Mouse (Mus musculus) lung, postnatal 0 days (tissue): ENCODE measurements at regions not wholly inside any gene's neighbourhood (a gene's known extent, or its start where the extent isn't known, plus 50 kb on each side); places are given as distances from the start of the nearest gene placed in this dataset.

Experiments used
- ATAC-seq: fragments of 200-750 bp; cut with Nextera tagmentation; 2 replicates; pipeline ENCODE4 v1.8.0; 2017; ENCODE audit warnings: moderate library complexity
- DNase-seq: peaks from one replicate; pipeline ENCODE4 v3.0.0-alpha.2; 2016; ENCODE audit warnings: low spot score
- H3K27ac ChIP-seq: fragments of 300-500 bp; sonication (generic); 2 replicates; pipeline ENCODE4 v1.5.1; 2014; ENCODE audit warnings: antibody characterized with exemption, mild to moderate bottlenecking, low read length, mixed read lengths
- H3K27me3 ChIP-seq: fragments of 300-500 bp; sonication (generic); replicated peaks from 2 replicates; pipeline ENCODE4 v1.6.1; 2014; ENCODE audit warnings: low read length, mixed read lengths; ENCODE audit not compliant: insufficient read depth
- H3K36me3 ChIP-seq: fragments of 300-500 bp; sonication (generic); 2 replicates; pipeline ENCODE4 v1.6.1; 2014; ENCODE audit warnings: low read length, mixed read lengths; ENCODE audit not compliant: insufficient read depth
- H3K4me1 ChIP-seq: fragments of 300-500 bp; sonication (generic); 2 replicates; pipeline ENCODE4 v1.6.1; 2014; ENCODE audit warnings: antibody characterized with exemption, low read depth, low read length, mixed read lengths; ENCODE audit not compliant: insufficient read depth
- H3K4me2 ChIP-seq: fragments of 300-500 bp; sonication (generic); replicated peaks from 2 replicates; pipeline ENCODE4 v1.6.1; 2014; ENCODE audit warnings: low read depth, mild to moderate bottlenecking, low read length, moderate library complexity, mixed read lengths
- H3K4me3 ChIP-seq: fragments of 300-500 bp; sonication (generic); 2 replicates; pipeline ENCODE4 v1.5.1; 2014; ENCODE audit warnings: low read depth, low read length
- H3K9ac ChIP-seq: fragments of 300-500 bp; sonication (generic); replicated peaks from 2 replicates; pipeline ENCODE4 v1.6.1; 2014; ENCODE audit warnings: low read depth, mild to moderate bottlenecking
- H3K9me3 ChIP-seq: fragments of 300-500 bp; sonication (generic); 2 replicates; pipeline ENCODE4 v1.6.1; 2016; ENCODE audit warnings: low read length, mixed read lengths
- CTCF ChIP-seq: IDR thresholded peaks from 2 replicates; pipeline ENCODE4 v1.5.1; 2016; ENCODE audit warnings: antibody characterized with exemption, mild to moderate bottlenecking
- EP300 ChIP-seq: IDR thresholded peaks from 2 replicates; pipeline ENCODE4 v1.6.1; 2016; ENCODE audit warnings: antibody characterized with exemption, mild to moderate bottlenecking, control low read depth
- WGBS: fragments of 180-500 bp; shearing (Covaris S2); extraction: QIAGEN DNeasy Blood & Tissue Kit; methylation state at CpG from one replicate; pipeline ENCODE4 v1.1.7; 2014; 5-methylcytosine and 5-hydroxymethylcytosine counted together

- no peaks in the 10 kb centered on the region for H3K36me3 ChIP-seq
- no peak overlapping the region for H3K4me2 ChIP-seq
- no peak overlapping the region for H3K4me3 ChIP-seq
- no peaks in the 10 kb centered on the region for H3K27me3 ChIP-seq
- no peaks in the 10 kb centered on the region for H3K9me3 ChIP-seq
- ATAC-seq = no peak
- no peak for DNase-seq
- 80% methylated on average over 4 of the region's 4 CpGs for WGBS
- H3K9ac ChIP-seq = no peak overlapping the region
- TF ChIP-seq CTCF (no peak), EP300 (no peak)
- H3K4me1 ChIP-seq = no peaks in the 10 kb centered on the region
- no peak overlapping the region for H3K27ac ChIP-seq
Observed at GRCm38 (mm10) chr11:64590091-64590490, 153.6 kb upstream of the F930015N05Rik start.

- Histone ChIP-seq H3K9ac (no peak overlapping the region), H3K4me2 (no peak overlapping the region), H3K4me1 (no peaks in the 10 kb centered on the region), H3K27ac (no peak overlapping the region), H3K4me3 (no peak overlapping the region), H3K36me3 (no peaks in the 10 kb centered on the region), H3K27me3 (no peaks in the 10 kb centered on the region), H3K9me3 (no peaks in the 10 kb centered on the region)
- TF ChIP-seq CTCF = no peak
- TF ChIP-seq EP300 = no peak
- 82% methylated on average over 2 of the region's 2 CpGs for WGBS
- ATAC-seq (no peak), DNase-seq (no peak)
Observed at GRCm38 (mm10) chr11:64592253-64592652, 155.8 kb upstream of the F930015N05Rik start.

DNA sequence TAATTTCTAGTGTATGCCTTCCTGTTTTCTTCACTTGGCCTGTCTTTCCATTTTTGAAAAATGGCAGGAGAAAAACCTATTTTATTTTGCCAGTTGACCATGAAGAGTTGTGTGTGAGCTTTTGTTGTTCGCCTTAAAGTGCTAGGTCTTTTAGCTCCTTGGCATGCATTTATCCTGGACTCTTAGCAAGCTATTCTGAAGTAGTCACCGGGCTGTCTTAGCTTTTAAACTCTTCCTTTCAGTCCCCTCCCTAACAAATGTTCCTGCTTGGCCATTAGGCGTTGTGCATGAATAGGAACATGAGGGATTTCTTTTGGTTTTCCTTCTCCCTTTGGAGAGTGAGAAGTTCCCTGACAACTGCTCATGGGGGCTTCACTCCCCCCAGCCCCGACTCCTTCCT, 160.9 kb upstream of the F930015N05Rik start:
- WGBS = 80% methylated on average over 4 of the region's 4 CpGs
- Histone ChIP-seq H3K27me3 (no peaks in the 10 kb centered on the region), H3K9me3 (no peaks in the 10 kb centered on the region), H3K4me1 (peaks cover 9% of the 10 kb centered on the region; the same call in 1 of the 2 replicates), H3K4me2 (no peak overlapping the region), H3K9ac (no peak overlapping the region), H3K36me3 (no peaks in the 10 kb centered on the region), H3K4me3 (no peak overlapping the region), H3K27ac (no peak overlapping the region)
- TF ChIP-seq CTCF (no peak), EP300 (no peak)
- DNase-seq (no peak), ATAC-seq (no peak)

DNA sequence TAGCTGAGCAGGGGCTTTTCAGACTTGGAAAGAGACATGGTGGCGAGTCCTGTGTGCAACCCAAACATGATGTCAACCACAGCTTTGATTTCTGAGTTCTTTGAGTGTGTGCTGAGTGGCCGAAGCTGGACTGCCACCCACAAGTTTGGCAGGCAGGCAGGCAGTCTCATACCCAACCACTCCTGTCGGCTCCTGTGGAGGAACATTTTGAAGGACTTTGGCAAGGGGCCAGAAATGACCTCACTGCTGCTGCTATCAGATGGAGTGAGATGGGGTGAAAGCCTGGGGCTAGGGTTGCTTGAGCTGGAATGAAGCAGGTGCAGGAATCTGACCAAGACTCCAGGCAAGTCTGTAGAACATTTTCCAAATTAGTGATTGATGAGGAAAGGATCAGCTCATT, 162.7 kb upstream of the F930015N05Rik start:
- WGBS = 9% methylated on average over 3 of the region's 3 CpGs

DNA sequence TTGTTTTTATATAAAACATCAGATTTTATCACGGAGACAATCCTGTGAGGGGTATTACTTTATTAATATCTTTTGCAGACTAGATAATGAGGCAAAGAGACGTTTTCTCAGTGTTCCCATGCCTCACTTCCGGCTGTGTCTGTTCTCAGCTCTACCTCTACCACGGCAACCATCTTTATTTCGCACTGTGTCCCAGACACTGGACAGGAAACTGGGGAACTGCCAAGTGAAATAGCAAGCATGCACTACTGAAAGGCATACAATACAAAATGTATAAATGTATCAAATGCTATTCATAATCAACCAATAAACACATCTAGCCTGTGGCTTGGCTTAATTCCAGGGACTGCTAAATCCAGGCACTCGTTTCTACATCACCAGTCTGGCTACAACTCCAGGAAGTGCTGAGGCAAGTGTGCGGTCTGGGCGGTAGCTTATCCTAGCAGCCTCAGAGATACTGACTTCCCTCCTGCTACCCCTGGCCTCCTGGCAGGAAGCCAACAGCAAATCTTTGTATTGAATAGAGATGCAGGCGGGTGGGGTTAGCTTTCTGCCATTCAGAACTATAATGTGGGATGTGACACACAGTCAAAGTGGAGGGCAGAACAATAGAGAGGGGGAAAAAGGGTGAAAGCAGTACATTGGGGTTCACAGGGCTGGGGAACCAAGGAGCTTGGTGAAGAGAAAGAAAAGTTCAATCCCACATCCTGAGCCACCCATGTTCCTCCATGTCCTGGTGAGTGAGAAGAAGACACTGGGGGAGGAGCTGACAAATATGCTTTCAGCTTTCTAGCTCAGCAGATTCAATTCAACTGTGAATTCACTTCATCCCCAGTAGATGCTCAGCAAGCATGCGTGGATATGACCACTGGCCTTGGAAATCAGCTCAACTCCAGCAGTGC, 164.0 kb upstream of the F930015N05Rik start:
- no peaks in the 10 kb centered on the region for H3K36me3 ChIP-seq
- H3K27ac ChIP-seq = no peak overlapping the region
- H3K9me3 ChIP-seq = no peaks in the 10 kb centered on the region
- DNase-seq = peak; percentile 92
- TF ChIP-seq EP300 (peak; percentile 77), CTCF (no peak)
- no peaks in the 10 kb centered on the region for H3K27me3 ChIP-seq
- H3K4me2 ChIP-seq = no peak overlapping the region
- WGBS = 18% methylated on average over 10 of the region's 10 CpGs
- ATAC-seq = peak; percentile 87
- H3K4me1 ChIP-seq = peaks cover 9% of the 10 kb centered on the region; the same call in 1 of the 2 replicates
- no peak overlapping the region for H3K9ac ChIP-seq
- no peak overlapping the region for H3K4me3 ChIP-seq

More for the DNA sequence above, 162.7 kb upstream of the F930015N05Rik start:
- Histone ChIP-seq H3K36me3 (no peaks in the 10 kb centered on the region), H3K4me3 (no peak overlapping the region), H3K9ac (no peak overlapping the region), H3K27ac (no peak overlapping the region), H3K9me3 (no peaks in the 10 kb centered on the region), H3K4me1 (peaks cover 9% of the 10 kb centered on the region; the same call in 1 of the 2 replicates), H3K27me3 (no peaks in the 10 kb centered on the region), H3K4me2 (no peak overlapping the region)
- ATAC-seq = peak; percentile 91
- TF ChIP-seq EP300 (peak; percentile 74), CTCF (no peak)
- DNase-seq = peak; percentile 94

GRCm38 (mm10) chr11:64609043-64609442, 172.6 kb upstream of the F930015N05Rik start:
- Histone ChIP-seq H3K9me3 (no peaks in the 10 kb centered on the region), H3K4me1 (no peaks in the 10 kb centered on the region), H3K4me3 (no peak overlapping the region), H3K4me2 (no peak overlapping the region), H3K27me3 (no peaks in the 10 kb centered on the region), H3K9ac (no peak overlapping the region), H3K27ac (no peak overlapping the region), H3K36me3 (no peaks in the 10 kb centered on the region)
- no peak for ATAC-seq
- no peak for TF ChIP-seq EP300
- no peak for TF ChIP-seq CTCF
- DNase-seq = no peak
- 37% methylated on average over 2 of the region's 2 CpGs for WGBS
